Mouse (Mus musculus) liver, adult 2 months (tissue): ENCODE measurements around the gene Sec24c.

ENCODE experiments used
- CTCF ChIP-seq: fragments of 200-500 bp; IDR thresholded peaks from 2 replicates; pipeline ENCODE4 v1.5.1; 2011; ENCODE audit warnings: low read depth, low read length, control low read depth
- POLR2A ChIP-seq: fragments of 200-500 bp; IDR thresholded peaks from 2 replicates; pipeline ENCODE4 v1.6.1; 2011; ENCODE audit warnings: low read length, control low read depth; ENCODE audit not compliant: insufficient read depth; ENCODE audit errors: extremely low read depth

- TF ChIP-seq CTCF: no peak
- no peak for TF ChIP-seq POLR2A
Observed at GRCm38 (mm10) chr14:20668154-20668810, 5.8 kb upstream of the Sec24c start, which contains the start of gene Synpo2l.
